Mouse (Mus musculus): ENCODE results near the gene Clcn3.
"Not testable (repeated sequence)": the region's sequence is repeated elsewhere in the genome, so short reads cannot be mapped to it uniquely, and the experiment has no call there.

Clcn3 gene

GRCm38 (mm10) chr8:60982701-60983687, at the start of gene Clcn3:
Gene Clcn3, minus strand, starts transcription at chr8:60983300.
- DNase-seq, result peak; percentile 98

DNA sequence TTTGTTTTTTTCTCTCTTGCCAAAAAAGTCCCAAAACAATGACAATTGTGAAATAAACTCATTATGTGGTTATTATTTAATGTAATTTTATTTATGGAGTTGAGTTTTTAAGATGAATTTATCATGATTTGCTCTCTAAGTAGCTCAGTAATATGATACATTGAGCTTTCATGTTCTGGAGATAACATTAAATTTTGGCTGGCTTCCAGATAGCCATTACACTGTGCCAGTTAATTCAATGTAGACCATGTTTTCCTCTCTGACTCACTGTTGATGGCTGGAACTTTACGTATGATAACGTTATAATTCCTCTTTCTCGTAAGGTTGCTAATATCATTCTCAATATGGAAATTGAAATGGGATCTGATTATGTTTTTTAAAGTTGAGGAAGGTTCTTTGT, 13.4 kb upstream of the Clcn3 start:
- no peak for DNase-seq

- DNase-seq, result no peak
Measured at GRCm38 (mm10) chr8:60993639-60993986, 10.5 kb upstream of the Clcn3 start.

DNA sequence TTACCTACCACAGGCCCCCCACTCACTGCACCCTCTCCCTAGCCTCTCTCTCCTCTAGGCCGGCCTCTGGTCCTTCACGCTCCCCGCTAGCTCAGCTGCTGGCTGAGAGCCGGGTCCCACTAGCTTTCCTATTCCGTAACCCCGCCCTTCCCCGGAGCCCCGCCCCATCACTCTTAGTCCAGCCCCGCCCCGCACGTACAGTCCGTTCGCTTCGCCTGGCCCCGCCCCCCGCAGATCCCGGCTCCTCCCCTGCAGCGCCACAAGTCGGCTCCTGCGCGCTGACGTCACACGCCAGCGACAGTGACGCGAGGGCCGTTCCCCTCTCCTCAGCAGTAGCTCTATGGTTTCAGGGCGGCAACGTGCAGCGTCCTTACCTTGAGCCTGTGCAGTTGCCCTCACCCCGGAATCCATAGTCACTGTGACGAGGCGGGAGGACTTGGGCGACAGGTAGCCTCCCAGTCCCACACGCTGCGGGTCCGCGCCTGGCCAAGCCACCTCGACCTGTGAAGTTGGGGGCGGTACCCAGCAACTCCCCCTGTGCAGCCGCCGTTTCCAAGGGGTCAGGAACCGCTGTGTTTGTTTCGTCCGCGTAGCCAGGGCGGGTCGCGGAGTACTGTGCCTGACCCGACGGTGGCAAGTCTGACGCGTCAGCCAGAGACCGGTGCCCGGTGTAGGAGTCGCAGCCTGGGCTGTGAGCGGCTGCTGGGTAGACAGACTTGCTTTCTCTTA, 10.0 kb upstream of the Clcn3 start, which contains the start of gene Nek1:
Gene Nek1, plus strand, starts transcription at position 286 of the 729 bp plus-strand sequence.
- DNase-seq, result peak; percentile 99

DNA sequence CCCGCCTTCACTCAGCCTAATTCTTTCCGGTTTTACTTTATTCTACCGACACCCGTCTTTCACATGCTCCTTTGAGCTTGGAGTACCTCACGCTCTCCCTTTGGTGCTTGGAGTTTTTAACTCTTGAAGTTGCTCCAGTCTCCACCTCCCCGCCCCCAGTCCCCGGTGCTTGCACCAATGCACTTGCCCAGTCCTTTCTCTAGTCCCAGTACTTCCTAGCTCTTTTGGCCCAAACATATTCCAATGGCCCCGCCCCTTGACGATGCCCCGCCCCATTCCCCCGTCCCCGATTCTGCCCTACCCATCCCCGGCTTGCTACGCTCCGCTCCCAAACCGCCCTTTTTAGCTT, 9.4 kb upstream of the Clcn3 start:
- peak; percentile 89 for DNase-seq

- not testable (repeated sequence) for DNase-seq
Measured at GRCm38 (mm10) chr8:60984260-60985010, 1.3 kb upstream of the Clcn3 start.

GRCm38 (mm10) chr8:60983688-60984079, 584 bp upstream of the Clcn3 start:
- peak; percentile 90 for DNase-seq

DNA sequence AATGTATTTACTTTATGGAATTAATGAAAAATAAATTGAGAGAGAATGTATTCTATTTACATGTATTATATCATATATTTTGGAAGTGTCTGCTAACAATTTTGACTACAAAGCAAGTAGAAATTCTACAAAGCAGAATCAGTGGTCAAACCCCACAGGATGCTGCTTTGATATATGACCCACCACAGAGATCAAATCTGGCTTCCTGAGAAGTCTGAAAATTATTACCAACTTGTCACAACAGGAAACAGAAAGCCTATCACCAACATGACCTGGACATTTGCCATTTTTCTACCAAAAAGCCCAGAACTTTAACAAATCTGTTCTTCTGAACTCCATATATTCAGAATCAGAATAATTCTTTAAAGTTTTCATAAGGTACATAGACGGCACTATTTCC, 1.7 kb downstream of the Clcn3 start:
- DNase-seq, result no peak

- DNase-seq, result no peak
Measured at GRCm38 (mm10) chr8:60978496-60978895, 4.6 kb downstream of the Clcn3 start.

DNA sequence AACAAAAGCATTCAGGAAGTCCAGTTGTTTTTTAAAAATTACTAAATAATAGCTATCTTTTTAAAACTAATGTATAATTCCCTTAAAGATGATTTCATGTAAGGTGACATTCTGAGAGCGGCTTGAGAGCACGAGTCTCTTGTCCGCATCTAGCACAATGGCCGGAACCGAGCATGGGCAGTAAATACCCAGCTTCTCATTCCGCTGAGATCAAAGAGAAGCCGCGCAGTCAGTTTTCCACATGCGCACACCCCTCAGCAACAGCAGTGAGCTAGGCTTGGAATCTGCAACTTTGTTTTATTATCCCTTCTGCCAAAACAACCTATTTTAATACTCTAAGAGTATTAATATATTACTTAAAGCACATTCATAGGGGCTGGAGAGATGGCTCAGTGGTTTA, 6.3 kb downstream of the Clcn3 start:
- DNase-seq, result no peak

DNA sequence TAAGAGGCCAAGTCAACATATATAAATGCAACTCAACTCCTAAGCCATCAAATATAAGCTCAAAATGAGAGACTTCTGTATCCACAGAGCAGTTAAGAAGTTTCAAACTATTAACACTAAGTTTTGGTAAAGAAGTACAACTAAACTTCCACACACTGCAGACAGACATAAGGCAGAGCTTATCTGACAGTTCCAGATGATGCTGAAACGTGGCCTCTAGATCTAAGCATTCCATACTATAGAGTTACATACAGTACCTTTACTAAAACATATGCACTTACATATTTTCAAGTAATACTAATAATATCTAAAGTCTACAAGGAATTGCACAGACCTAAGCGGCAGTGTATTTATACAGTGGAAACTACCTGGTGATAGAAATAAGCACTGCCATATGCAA, 8.3 kb downstream of the Clcn3 start:
- DNase-seq, result no peak

DNA sequence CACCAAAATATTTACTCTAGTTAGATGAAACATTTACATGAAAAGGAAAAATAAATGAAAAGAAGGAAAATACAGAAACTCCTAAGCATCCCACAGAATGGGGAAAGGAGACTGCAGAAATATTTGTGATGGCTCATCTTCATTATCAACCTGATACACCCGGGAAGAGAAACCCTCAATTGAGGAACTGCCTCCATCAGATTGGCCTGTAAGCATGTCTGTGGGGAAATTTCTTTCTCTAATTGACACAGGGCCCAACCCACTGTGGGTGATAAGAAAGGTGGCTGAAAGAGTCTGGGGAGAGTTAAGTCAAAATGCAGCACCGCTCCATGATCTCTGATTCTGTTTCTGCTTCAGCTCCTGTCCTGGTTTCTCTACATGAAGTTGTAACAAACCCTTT, 9.7 kb downstream of the Clcn3 start:
- no peak for DNase-seq

DNA sequence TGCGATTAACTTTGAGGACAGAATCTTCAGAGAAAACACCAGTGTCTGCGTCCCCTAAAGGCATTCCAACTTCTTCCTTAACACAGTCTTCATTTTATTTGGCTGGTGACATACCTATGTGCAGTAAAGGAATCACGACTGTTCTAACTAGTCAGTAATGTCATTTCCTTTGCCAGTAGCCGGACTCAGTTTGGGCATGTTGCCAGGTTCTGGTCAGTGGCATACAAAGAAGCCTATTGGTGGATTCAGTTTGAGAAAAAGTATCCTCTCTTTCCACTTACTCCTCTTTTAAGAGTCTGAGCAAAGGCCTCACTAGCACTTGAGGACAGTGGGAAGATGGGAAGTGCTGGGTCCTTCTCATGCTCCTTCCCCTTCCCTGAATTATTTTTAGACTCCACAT, 11.3 kb downstream of the Clcn3 start:
- DNase-seq, result peak; percentile 20

GRCm38 (mm10) chr8:60969091-60969490, 14.0 kb downstream of the Clcn3 start:
- no peak for DNase-seq

GRCm38 (mm10) chr8:60965741-60966140, 17.4 kb downstream of the Clcn3 start:
- DNase-seq, result no peak

- peak; percentile 26 for DNase-seq
Measured at GRCm38 (mm10) chr8:60965306-60965705, 17.8 kb downstream of the Clcn3 start.

GRCm38 (mm10) chr8:60964518-60964917, 18.6 kb downstream of the Clcn3 start:
- DNase-seq, result no peak

- DNase-seq, result no peak
Measured at GRCm38 (mm10) chr8:60963931-60964330, 19.2 kb downstream of the Clcn3 start.

- DNase-seq, result no peak
Measured at GRCm38 (mm10) chr8:60962763-60963162, 20.3 kb downstream of the Clcn3 start.

- DNase-seq, result no peak
Measured at GRCm38 (mm10) chr8:60956847-60957246, 26.3 kb downstream of the Clcn3 start.

- peak; percentile 83 for DNase-seq
Measured at GRCm38 (mm10) chr8:60954281-60955014, 28.7 kb downstream of the Clcn3 start.

GRCm38 (mm10) chr8:60952803-60953202, 30.3 kb downstream of the Clcn3 start:
- DNase-seq, result no peak

GRCm38 (mm10) chr8:60951757-60952156, 31.3 kb downstream of the Clcn3 start:
- DNase-seq, result no peak
